In genomic region chr12:101957079-101957941, GRCm38 (mm10) we compare ENCODE assay signal across 8 mouse cellular contexts. TPM values are rescaled to one million over a fixed set of nuclear protein-coding genes. Genes with fewer than 3 reads are reported as not detected.
DNase-seq lines count a peak whose midpoint lies in the region; ATAC-seq and TF ChIP-seq lines count a peak whose summit lies in the region.

No protein-coding gene starts in this region.

- TF ChIP-seq POLR2A in bone marrow, adult 2 months (IDR thresholded peaks at IDR 0.05; ENCODE audit: borderline replicate concordance, control insufficient read depth, low read depth, low read length): no peak

- H3K27ac ChIP-seq in bone marrow, adult 2 months (ENCODE audit: control insufficient read depth, insufficient read depth, low read depth, low read length, poor library complexity): peak overlapping the region; percentile 88
- H3K27ac ChIP-seq in forebrain, postnatal 0 days (ENCODE audit: low read depth, low read length): peak overlapping the region; percentile 79
- peak overlapping the region; percentile 83 for H3K27ac ChIP-seq in liver, embryonic 16.5 days (ENCODE audit: low read length)
- H3K27ac ChIP-seq in stomach, postnatal 0 days (replicated peaks): peak overlapping the region; percentile 85

- DNase-seq in kidney, postnatal 14 days: peak; percentile 9
- DNase-seq in kidney, adult 18-20 months: no peak
- peak; percentile 27 for DNase-seq in forebrain, postnatal 0 days
- DNase-seq in stomach, postnatal 0 days (ENCODE audit: low spot score): no peak
- DNase-seq in frontal cortex, postnatal 10 days (ENCODE audit: low spot score in 2 of 2): no peak
- DNase-seq in urinary bladder, adult 18-20 months (ENCODE audit: low spot score in 2 of 2): no peak

- H3K4me3 ChIP-seq in bone marrow, adult 2 months (replicated peaks; ENCODE audit: control insufficient read depth, low read depth, low read length): peak overlapping the region; percentile 93
- H3K4me3 ChIP-seq in forebrain, postnatal 0 days (ENCODE audit: low read depth, low read length): peak overlapping the region; percentile 95
- peak overlapping the region; percentile 93 for H3K4me3 ChIP-seq in liver, embryonic 16.5 days (ENCODE audit: low read depth, low read length)
- peak overlapping the region; percentile 96 for H3K4me3 ChIP-seq in stomach, postnatal 0 days (ENCODE audit: low read depth, low read length)

- WGBS in bone marrow, adult 2 months: 3% methylated on average over 26 of the region's 26 CpGs
- 9% methylated on average over 26 of the region's 26 CpGs for WGBS in forebrain, postnatal 0 days
- WGBS in liver, embryonic 16.5 days (ENCODE audit: insufficient replicate concordance): 6% methylated on average over 23 of the region's 26 CpGs
- WGBS in stomach, postnatal 0 days: 7% methylated on average over 26 of the region's 26 CpGs

- H3K9me3 ChIP-seq in forebrain, postnatal 0 days (ENCODE audit: low read length): no peaks in the 10 kb centered on the region
- H3K9me3 ChIP-seq in liver, embryonic 16.5 days (replicated peaks; ENCODE audit: control insufficient read depth, low read length): no peaks in the 10 kb centered on the region
- H3K9me3 ChIP-seq in stomach, postnatal 0 days (ENCODE audit: control insufficient read depth, low read length): no peaks in the 10 kb centered on the region

- no peak; the same call in 1 of the 2 replicates for ATAC-seq in forebrain, postnatal 0 days
- no peak for ATAC-seq in liver, embryonic 16.5 days (ENCODE audit: low read depth)
- ATAC-seq in stomach, postnatal 0 days (ENCODE audit: low FRiP score, low TSS enrichment): no peak

- peak overlapping the region; percentile 75 for H3K9ac ChIP-seq in forebrain, postnatal 0 days
- peak overlapping the region; percentile 94 for H3K9ac ChIP-seq in liver, embryonic 16.5 days (ENCODE audit: low read depth, low read length)
- H3K9ac ChIP-seq in stomach, postnatal 0 days (ENCODE audit: low read length): peak overlapping the region; percentile 88

- no peaks in the 10 kb centered on the region for H3K27me3 ChIP-seq in forebrain, postnatal 0 days (ENCODE audit: insufficient read depth, low read length)
- no peaks in the 10 kb centered on the region for H3K27me3 ChIP-seq in liver, embryonic 16.5 days (ENCODE audit: control insufficient read depth, insufficient read depth, low read depth, low read length)
- no peaks in the 10 kb centered on the region for H3K27me3 ChIP-seq in stomach, postnatal 0 days (ENCODE audit: control insufficient read depth, insufficient read depth, low read length)

- no peaks in the 10 kb centered on the region for H3K36me3 ChIP-seq in forebrain, postnatal 0 days (ENCODE audit: insufficient read depth)
- H3K36me3 ChIP-seq in liver, embryonic 16.5 days (ENCODE audit: control insufficient read depth, insufficient read depth): no peaks in the 10 kb centered on the region
- no peaks in the 10 kb centered on the region for H3K36me3 ChIP-seq in stomach, postnatal 0 days (ENCODE audit: control insufficient read depth, insufficient read depth, low read length)

- no peaks in the 10 kb centered on the region; the same call in 1 of the 2 replicates for H3K4me1 ChIP-seq in bone marrow, adult 2 months (ENCODE audit: control insufficient read depth, insufficient read depth, low read length)
- no peaks in the 10 kb centered on the region for H3K4me1 ChIP-seq in forebrain, postnatal 0 days (ENCODE audit: insufficient read depth)
- peaks cover 17% of the 10 kb centered on the region for H3K4me1 ChIP-seq in liver, embryonic 16.5 days (ENCODE audit: control insufficient read depth, low read depth, low read length)
- H3K4me1 ChIP-seq in stomach, postnatal 0 days (replicated peaks; ENCODE audit: control insufficient read depth, insufficient read depth): no peaks in the 10 kb centered on the region

- no peak for TF ChIP-seq EP300 in stomach, postnatal 0 days (optimal IDR thresholded peaks at IDR 0.05)

- TF ChIP-seq CTCF in bone marrow, adult 2 months (IDR thresholded peaks at IDR 0.05; ENCODE audit: control insufficient read depth, insufficient read depth, low read length): no peak
- TF ChIP-seq CTCF in forebrain, postnatal 0 days (IDR thresholded peaks at IDR 0.05; ENCODE audit: low read depth): no peak
- 0 out of 2 replicates have a peak, but pooled peaks have one; percentile 2 for TF ChIP-seq CTCF in stomach, postnatal 0 days (IDR thresholded peaks at IDR 0.05; ENCODE audit: low read depth)

- peak overlapping the region; percentile 58 for H3K4me2 ChIP-seq in forebrain, postnatal 0 days (ENCODE audit: low read depth)
- H3K4me2 ChIP-seq in liver, embryonic 16.5 days (ENCODE audit: low read depth, low read length): peak overlapping the region; percentile 59
- peak overlapping the region; percentile 80 for H3K4me2 ChIP-seq in stomach, postnatal 0 days (replicated peaks; ENCODE audit: low read depth)

RNA-seq across cellular contexts. Expression of gene Atxn3, which starts 0.7 kb away (rescaled TPM):
- 8.1 and 8.2 TPM in 2 replicates for polyA plus RNA-seq in bone marrow, adult 2 months (2011; ENCODE audit: insufficient read depth, insufficient read length, low replicate concordance, missing spikeins)
- total RNA-seq in forebrain, postnatal 0 days (2014; rRNA removed): 12.8 and 13.7 TPM in 2 replicates
- polyA plus RNA-seq in forebrain, postnatal 0 days (2015; fragmentation: Nextera tagmentation; extraction: Ambion mirVana): 6.9 and 8.9 TPM in 2 replicates
- 8.6 and 9.5 TPM in 2 replicates for polyA plus RNA-seq in liver, embryonic 16.5 days (2015; fragmentation: Nextera tagmentation; extraction: Ambion mirVana)
- polyA plus RNA-seq in stomach, postnatal 0 days (2015; fragmentation: Nextera tagmentation; extraction: Ambion mirVana): 12.0 and 13.4 TPM in 2 replicates

RNA-seq across cellular contexts. Expression of gene Cpsf2, which starts 18.5 kb away (rescaled TPM):
- polyA plus RNA-seq in bone marrow, adult 2 months (2011; ENCODE audit: insufficient read depth, insufficient read length, low replicate concordance, missing spikeins): 14.4 and 19.7 TPM in 2 replicates
- total RNA-seq in forebrain, postnatal 0 days (2014; rRNA removed): 37.2 and 38.1 TPM in 2 replicates
- 25.5 and 28.8 TPM in 2 replicates for polyA plus RNA-seq in forebrain, postnatal 0 days (2015; fragmentation: Nextera tagmentation; extraction: Ambion mirVana)
- polyA plus RNA-seq in liver, embryonic 16.5 days (2015; fragmentation: Nextera tagmentation; extraction: Ambion mirVana): 13.6 and 14.8 TPM in 2 replicates
- polyA plus RNA-seq in stomach, postnatal 0 days (2015; fragmentation: Nextera tagmentation; extraction: Ambion mirVana): 12.1 and 13.9 TPM in 2 replicates

RNA-seq across cellular contexts. Expression of gene Trip11, which starts 44.2 kb away (rescaled TPM):
- 7.9 and 17.8 TPM in 2 replicates for polyA plus RNA-seq in bone marrow, adult 2 months (2011; ENCODE audit: insufficient read depth, insufficient read length, low replicate concordance, missing spikeins)
- 17.2 and 20.4 TPM in 2 replicates for total RNA-seq in forebrain, postnatal 0 days (2014; rRNA removed)
- polyA plus RNA-seq in forebrain, postnatal 0 days (2015; fragmentation: Nextera tagmentation; extraction: Ambion mirVana): 11.1 and 17.1 TPM in 2 replicates
- polyA plus RNA-seq in liver, embryonic 16.5 days (2015; fragmentation: Nextera tagmentation; extraction: Ambion mirVana): 7.2 and 7.9 TPM in 2 replicates
- 15.1 and 24.3 TPM in 2 replicates for polyA plus RNA-seq in stomach, postnatal 0 days (2015; fragmentation: Nextera tagmentation; extraction: Ambion mirVana)

Comparison
In these comparisons a context has a peak if more than half of its experiments do, and no peak if none do; other contexts are left out.
1. DNase-seq: peak in kidney, postnatal 14 days (single experiment) and forebrain, postnatal 0 days (single experiment); none in kidney, adult 18-20 months (single experiment), stomach, postnatal 0 days (single experiment), frontal cortex, postnatal 10 days (0 of 2) and urinary bladder, adult 18-20 months (0 of 2).
2. Peak in every context shown above with its lines, with median percentiles within 50 percentile points of each other: H3K27ac ChIP-seq, H3K4me3 ChIP-seq, H3K4me2 ChIP-seq and H3K9ac ChIP-seq.